ENCODE assay signal across 8 mouse cellular contexts in genomic region chr5:136169626-136170511, GRCm38 (mm10). TPM values are rescaled to one million over a fixed set of nuclear protein-coding genes. Genes with fewer than 3 reads are reported as not detected.
DNase-seq lines count a peak whose midpoint lies in the region; ATAC-seq and TF ChIP-seq lines count a peak whose summit lies in the region.

No protein-coding gene starts in this region.

- no peak for TF ChIP-seq CTCF in layer of hippocampus, adult 2 months (conservative IDR thresholded peaks at IDR 0.05)
- TF ChIP-seq CTCF in liver, adult 2 months (IDR thresholded peaks at IDR 0.05; ENCODE audit: low read depth, low read length): no peak

- H3K4me2 ChIP-seq in forebrain, embryonic 15.5 days (replicated peaks): peak overlapping the region; percentile 95
- H3K4me2 ChIP-seq in intestine, embryonic 15.5 days (replicated peaks): peak overlapping the region; percentile 90

- ATAC-seq in forebrain, embryonic 15.5 days (replicated peaks): peak; percentile 39; the same call in 1 of the 2 replicates
- peak; percentile 57 for ATAC-seq in intestine, embryonic 15.5 days
- ATAC-seq in monocyte, adult 5-6 weeks (replicated peaks; ENCODE audit: insufficient number of reproducible peaks, low FRiP score, low TSS enrichment, poor library complexity, severe bottlenecking): peak; percentile 18; the same call in 1 of the 2 replicates

- peak overlapping the region; percentile 76 for H3K4me3 ChIP-seq in layer of hippocampus, adult 2 months
- H3K4me3 ChIP-seq in brown adipose tissue, adult 24 weeks (ENCODE audit: insufficient read depth, low read depth, low read length): peak overlapping the region; percentile 59
- H3K4me3 ChIP-seq in forebrain, embryonic 15.5 days: peak overlapping the region; percentile 68
- H3K4me3 ChIP-seq in intestine, embryonic 15.5 days (replicated peaks): peak overlapping the region; percentile 52
- H3K4me3 ChIP-seq in liver, adult 2 months (ENCODE audit: insufficient read depth, low read depth, low read length): peak overlapping the region; percentile 54

- H3K9me3 ChIP-seq in forebrain, embryonic 15.5 days: no peaks in the 10 kb centered on the region
- H3K9me3 ChIP-seq in intestine, embryonic 15.5 days: no peaks in the 10 kb centered on the region

- peak in 1 of 2 experiments; percentile 38 for DNase-seq in layer of hippocampus, adult 2 months (ENCODE audit: low spot score in 2 of 2)
- DNase-seq in layer of hippocampus, adult 9-10 months (ENCODE audit: low spot score): no peak
- no peak for DNase-seq in liver, adult 2 months (ENCODE audit: extremely low read depth, low read depth, low spot score)
- peak; percentile 58 to 72 for DNase-seq in thymus, adult 18-20 months

- no peak for TF ChIP-seq POLR2A in liver, adult 2 months (IDR thresholded peaks at IDR 0.05; ENCODE audit: extremely low read depth, insufficient read depth, low read length)

- peaks cover 12% of the 10 kb centered on the region for H3K36me3 ChIP-seq in forebrain, embryonic 15.5 days
- no peaks in the 10 kb centered on the region for H3K36me3 ChIP-seq in intestine, embryonic 15.5 days
- H3K36me3 ChIP-seq in liver, adult 2 months (ENCODE audit: control insufficient read depth, insufficient read depth, low read length): no peaks in the 10 kb centered on the region

- peak overlapping the region; percentile 94 for H3K27ac ChIP-seq in layer of hippocampus, adult 2 months
- no peak overlapping the region for H3K27ac ChIP-seq in brown adipose tissue, adult 24 weeks (replicated peaks; ENCODE audit: low read depth, low read length)
- peak overlapping the region; percentile 83 for H3K27ac ChIP-seq in forebrain, embryonic 15.5 days (replicated peaks)
- H3K27ac ChIP-seq in intestine, embryonic 15.5 days: 0 out of 2 replicates have a peak overlapping the region, but pooled peaks have one; percentile 9
- 0 out of 2 replicates have a peak overlapping the region, but pooled peaks have one; percentile 22 for H3K27ac ChIP-seq in liver, adult 2 months (replicated peaks; ENCODE audit: insufficient read depth, low read depth, low read length)

- 9% methylated on average over 15 of the region's 15 CpGs for WGBS in forebrain, embryonic 15.5 days
- WGBS in intestine, embryonic 15.5 days: 14% methylated on average over 14 of the region's 15 CpGs
- WGBS in liver, adult 2 months: 33% methylated on average over 15 of the region's 15 CpGs

- H3K79me2 ChIP-seq in liver, adult 2 months (ENCODE audit: control insufficient read depth, insufficient read depth, low read length): no peaks in the 10 kb centered on the region

- H3K9ac ChIP-seq in forebrain, embryonic 15.5 days (replicated peaks): peak overlapping the region; percentile 79
- peak overlapping the region; percentile 50 for H3K9ac ChIP-seq in intestine, embryonic 15.5 days
- H3K9ac ChIP-seq in liver, adult 2 months (ENCODE audit: low read depth, low read length): peak overlapping the region; percentile 43

- H3K27me3 ChIP-seq in forebrain, embryonic 15.5 days: no peaks in the 10 kb centered on the region; the same call in 1 of the 2 replicates
- no peaks in the 10 kb centered on the region for H3K27me3 ChIP-seq in intestine, embryonic 15.5 days (replicated peaks)
- no peaks in the 10 kb centered on the region for H3K27me3 ChIP-seq in liver, adult 2 months (ENCODE audit: control insufficient read depth, insufficient read depth, low read length)

- no peaks in the 10 kb centered on the region; the same call in 1 of the 2 replicates for H3K4me1 ChIP-seq in brown adipose tissue, adult 24 weeks (ENCODE audit: control insufficient read depth, insufficient read depth, insufficient read length, low read length)
- H3K4me1 ChIP-seq in forebrain, embryonic 15.5 days: peaks cover 44% of the 10 kb centered on the region
- peaks cover 24% of the 10 kb centered on the region for H3K4me1 ChIP-seq in intestine, embryonic 15.5 days (replicated peaks)
- peaks cover 13% of the 10 kb centered on the region for H3K4me1 ChIP-seq in liver, adult 2 months (ENCODE audit: control insufficient read depth, insufficient read depth, low read length)

RNA-seq across cellular contexts. Expression of gene Orai2, which starts 0.6 kb away (rescaled TPM):
- 100 to 1,000 TPM; 148 to 150 TPM for total RNA-seq in layer of hippocampus, adult 2 months (2021)
- polyA plus RNA-seq in brown adipose tissue, adult 24 weeks (2012; ENCODE audit: insufficient read depth, insufficient read length, missing spikeins): 0.52 and 1.7 TPM in 2 replicates
- polyA plus RNA-seq in forebrain, embryonic 15.5 days (2015; fragmentation: Nextera tagmentation; extraction: Ambion mirVana): 35.0 and 39.1 TPM in 2 replicates
- 6.4 and 6.7 TPM in 2 replicates for polyA plus RNA-seq in intestine, embryonic 15.5 days (2015; fragmentation: Nextera tagmentation; extraction: Ambion mirVana)
- total RNA-seq in liver, adult 2 months (2014; rRNA removed): 1.1 and 1.5 TPM in 2 replicates
- 0.77 and 1.4 TPM in 2 replicates for polyA plus RNA-seq in liver, adult 2 months (2012; rRNA removed)
- 49.2 to 68.3 TPM (median 57.3 TPM) in 3 replicates for total RNA-seq in monocyte, adult 5-6 weeks (2017)

RNA-seq across cellular contexts. Expression of gene Prkrip1, which starts 28.9 kb away (rescaled TPM):
- 10 to 100 TPM; 31.8 to 35.6 TPM for total RNA-seq in layer of hippocampus, adult 2 months (2021)
- polyA plus RNA-seq in brown adipose tissue, adult 24 weeks (2012; ENCODE audit: insufficient read depth, insufficient read length, missing spikeins): 38.5 and 40.6 TPM in 2 replicates
- 58.5 and 65.9 TPM in 2 replicates for polyA plus RNA-seq in forebrain, embryonic 15.5 days (2015; fragmentation: Nextera tagmentation; extraction: Ambion mirVana)
- 44.2 and 45.7 TPM in 2 replicates for polyA plus RNA-seq in intestine, embryonic 15.5 days (2015; fragmentation: Nextera tagmentation; extraction: Ambion mirVana)
- 2.0 and 2.1 TPM in 2 replicates for total RNA-seq in liver, adult 2 months (2014; rRNA removed)
- 3.2 and 4.8 TPM in 2 replicates for polyA plus RNA-seq in liver, adult 2 months (2012; rRNA removed)
- total RNA-seq in monocyte, adult 5-6 weeks (2017): 11.6 to 44.1 TPM (median 27.7 TPM) in 3 replicates

RNA-seq across cellular contexts. Expression of gene Alkbh4, which starts 33.9 kb away (rescaled TPM):
- total RNA-seq in layer of hippocampus, adult 2 months (2021): 10 to 100 TPM; 10.1 to 11.6 TPM
- 3.8 and 4.3 TPM in 2 replicates for polyA plus RNA-seq in brown adipose tissue, adult 24 weeks (2012; ENCODE audit: insufficient read depth, insufficient read length, missing spikeins)
- polyA plus RNA-seq in forebrain, embryonic 15.5 days (2015; fragmentation: Nextera tagmentation; extraction: Ambion mirVana): 18.4 and 19.5 TPM in 2 replicates
- polyA plus RNA-seq in intestine, embryonic 15.5 days (2015; fragmentation: Nextera tagmentation; extraction: Ambion mirVana): 15.3 and 17.2 TPM in 2 replicates
- total RNA-seq in liver, adult 2 months (2014; rRNA removed): 3.0 and 3.8 TPM in 2 replicates
- polyA plus RNA-seq in liver, adult 2 months (2012; rRNA removed): 6.5 and 9.3 TPM in 2 replicates
- 8.4 to 14.0 TPM (median 11.1 TPM) in 3 replicates for total RNA-seq in monocyte, adult 5-6 weeks (2017)

RNA-seq across cellular contexts. Expression of gene Lrwd1, which starts 34.0 kb away (rescaled TPM):
- 10 to 100 TPM; 15.7 to 16.9 TPM for total RNA-seq in layer of hippocampus, adult 2 months (2021)
- 1.9 and 4.2 TPM in 2 replicates for polyA plus RNA-seq in brown adipose tissue, adult 24 weeks (2012; ENCODE audit: insufficient read depth, insufficient read length, missing spikeins)
- polyA plus RNA-seq in forebrain, embryonic 15.5 days (2015; fragmentation: Nextera tagmentation; extraction: Ambion mirVana): 36.8 and 36.9 TPM in 2 replicates
- polyA plus RNA-seq in intestine, embryonic 15.5 days (2015; fragmentation: Nextera tagmentation; extraction: Ambion mirVana): 24.5 and 25.3 TPM in 2 replicates
- total RNA-seq in liver, adult 2 months (2014; rRNA removed): 5.3 and 6.7 TPM in 2 replicates
- 9.9 and 14.9 TPM in 2 replicates for polyA plus RNA-seq in liver, adult 2 months (2012; rRNA removed)
- total RNA-seq in monocyte, adult 5-6 weeks (2017): 20.4 to 31.1 TPM (median 22.4 TPM) in 3 replicates

RNA-seq across cellular contexts. Expression of gene Polr2j, which starts 53.4 kb away (rescaled TPM):
- total RNA-seq in layer of hippocampus, adult 2 months (2021): 10 to 100 TPM; 67.6 to 77.3 TPM
- polyA plus RNA-seq in brown adipose tissue, adult 24 weeks (2012; ENCODE audit: insufficient read depth, insufficient read length, missing spikeins): 85.8 and 91.5 TPM in 2 replicates
- polyA plus RNA-seq in forebrain, embryonic 15.5 days (2015; fragmentation: Nextera tagmentation; extraction: Ambion mirVana): 230 and 234 TPM in 2 replicates
- polyA plus RNA-seq in intestine, embryonic 15.5 days (2015; fragmentation: Nextera tagmentation; extraction: Ambion mirVana): 231 and 236 TPM in 2 replicates
- total RNA-seq in liver, adult 2 months (2014; rRNA removed): 46.1 and 52.4 TPM in 2 replicates
- 34.3 and 36.1 TPM in 2 replicates for polyA plus RNA-seq in liver, adult 2 months (2012; rRNA removed)
- total RNA-seq in monocyte, adult 5-6 weeks (2017): 80.7 to 92.5 TPM (median 81.7 TPM) in 3 replicates

Comparison
In these comparisons a context has a peak if more than half of its experiments do, and no peak if none do; other contexts are left out.
1. DNase-seq: peak in thymus, adult 18-20 months (2 of 2); none in layer of hippocampus, adult 9-10 months (single experiment) and liver, adult 2 months (single experiment).
2. Peak in every context shown above with its lines, with median percentiles within 50 percentile points of each other: H3K4me3 ChIP-seq, ATAC-seq and H3K9ac ChIP-seq.